Mouse (Mus musculus): ENCODE data around the gene Zmynd10.

DNA sequence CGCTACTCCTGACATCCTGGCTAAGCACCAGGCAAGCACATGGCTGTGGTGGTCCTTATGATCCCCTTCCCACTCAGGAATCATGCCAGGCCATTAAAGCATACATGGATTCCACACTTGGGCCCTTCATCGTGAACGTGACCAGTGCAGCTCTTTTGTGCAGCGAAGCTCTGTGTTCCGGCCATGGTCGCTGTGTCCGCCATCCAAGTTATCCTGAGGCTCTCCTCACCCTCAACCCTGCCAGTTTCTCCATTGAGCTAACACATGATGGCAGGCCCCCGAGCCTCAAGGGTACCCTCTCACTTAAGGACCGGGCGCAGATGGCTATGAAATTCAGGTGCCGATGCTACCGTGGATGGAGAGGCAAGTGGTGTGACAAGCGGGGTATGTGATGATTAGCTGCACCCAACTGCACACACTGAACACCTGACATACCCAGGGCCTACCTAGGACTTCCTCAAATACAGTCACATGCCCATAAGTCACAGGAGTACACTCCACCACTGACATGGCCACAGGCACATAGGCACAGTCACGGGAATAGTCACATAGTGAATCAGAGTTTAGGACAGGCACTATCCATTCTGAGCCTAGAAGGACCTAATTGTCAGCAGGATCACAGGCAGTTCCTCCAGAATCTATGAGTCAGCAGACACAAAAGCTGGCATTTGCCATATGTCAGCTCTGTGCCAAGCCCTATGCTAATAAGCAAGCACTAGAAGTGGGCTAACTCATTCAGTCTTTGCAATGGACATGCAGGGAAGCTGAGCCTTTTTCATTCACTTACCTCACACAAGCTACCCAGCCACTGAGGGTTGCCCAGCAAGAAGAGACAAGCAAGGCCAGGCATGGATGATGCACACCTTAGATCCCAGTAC is 32.2 kb downstream of the Zmynd10 start:
- TF ChIP-seq CTCF (IDR thresholded peaks at IDR 0.05; ENCODE audit: low read depth) (no peak), EP300 (IDR thresholded peaks at IDR 0.05; ENCODE audit: low read depth) (no peak)

Data from liver, embryonic 14.5 days (tissue).